Mouse (Mus musculus) effector memory CD4-positive, alpha-beta T cell, adult 7 months (primary cell): ENCODE data around the gene Ghdc. TPM values are rescaled to one million over a fixed set of nuclear protein-coding genes. Genes with fewer than 3 reads are reported as not detected.

Experiments used
- polyA plus RNA-seq: library from polyadenylated mRNA; unstranded; fragments of 100-300 nt; shearing (Covaris generic); gene quantifications from one replicate; pipeline ENCODE4 v1.2.1, GENCODE M21; 2017

The Ghdc gene
- 2.6 TPM for polyA plus RNA-seq

GRCm38 (mm10) chr11:100770646-100771408 lies at the start of gene Ghdc:
Ghdc (minus strand) TSS chr11:100770957.

GRCm38 (mm10) chr11:100762831-100763230 lies 7.9 kb downstream of the Ghdc start, which contains the start of gene Hcrt:
Hcrt (minus strand) TSS chr11:100762931.

GRCm38 (mm10) chr11:100759611-100760233 lies 11.0 kb downstream of the Ghdc start, which contains the start of gene Kcnh4:
Kcnh4 (minus strand) TSS chr11:100759942.

GRCm38 (mm10) chr11:100738066-100738604 lies 32.6 kb downstream of the Ghdc start, which contains the start of gene Rab5c:
Rab5c (minus strand) TSS chr11:100738215.

Other genes starting within 250 kb of the Ghdc start
- gene Acly, start 243.0 kb downstream of the Ghdc start, polyA plus RNA-seq: 201 TPM
- gene Ttc25, start 225.3 kb downstream of the Ghdc start, polyA plus RNA-seq: 0.63 TPM
- 155 TPM for gene Cnp, start 196.1 kb downstream of the Ghdc start, polyA plus RNA-seq
- 13.6 TPM for gene Nkiras2, start 151.7 kb downstream of the Ghdc start, polyA plus RNA-seq
- 423 TPM for gene Dnajc7, start 150.8 kb downstream of the Ghdc start, polyA plus RNA-seq
- gene Zfp385c, start 78.5 kb downstream of the Ghdc start, polyA plus RNA-seq: 0.55 TPM
- 12.3 TPM for gene Dhx58, start 66.7 kb downstream of the Ghdc start, polyA plus RNA-seq
- 38.6 TPM for gene Kat2a, start 58.5 kb downstream of the Ghdc start, polyA plus RNA-seq
- not detected for gene Hspb9, start 57.1 kb downstream of the Ghdc start, polyA plus RNA-seq
- 28.5 TPM for gene Rab5c, start 32.7 kb downstream of the Ghdc start, polyA plus RNA-seq
- gene Kcnh4, start 11.0 kb downstream of the Ghdc start, polyA plus RNA-seq: 0.13 TPM
- gene Hcrt, start 8.0 kb downstream of the Ghdc start, polyA plus RNA-seq: not detected
- 271 TPM for gene Stat5b, start 79.8 kb upstream of the Ghdc start, polyA plus RNA-seq
- gene Stat5a, start 88.4 kb upstream of the Ghdc start, polyA plus RNA-seq: 154 TPM
- gene Stat3, start 168.6 kb upstream of the Ghdc start, polyA plus RNA-seq: 351 TPM
- gene Cavin1, start 199.9 kb upstream of the Ghdc start, polyA plus RNA-seq: not detected
- gene Atp6v0a1, start 238.5 kb upstream of the Ghdc start, polyA plus RNA-seq: 1.1 TPM